Mouse (Mus musculus) neural tube, embryonic 12.5 days (tissue): ENCODE data around the gene Ciapin1. TPM values are rescaled to one million over a fixed set of nuclear protein-coding genes. Genes with fewer than 3 reads are reported as not detected.

Experiments used
- ATAC-seq: fragments of 200-750 bp; cut with Nextera tagmentation; 2 replicates; pipeline ENCODE4 v1.8.0; 2017; ENCODE audit warnings: low read depth, mild to moderate bottlenecking, moderate TSS enrichment, moderate library complexity; ENCODE audit not compliant: low FRiP score
- H3K27ac ChIP-seq: fragments of 300-500 bp; sonication (generic); 2 replicates; pipeline ENCODE4 v1.5.1; 2016
- H3K27me3 ChIP-seq: fragments of 300-500 bp; sonication (generic); replicated peaks from 2 replicates; pipeline ENCODE4 v1.6.1; 2016; ENCODE audit warnings: mild to moderate bottlenecking
- H3K36me3 ChIP-seq: fragments of 300-500 bp; sonication (generic); 2 replicates; pipeline ENCODE4 v1.6.1; 2016; ENCODE audit warnings: mild to moderate bottlenecking
- H3K4me1 ChIP-seq: fragments of 300-500 bp; sonication (generic); 2 replicates; pipeline ENCODE4 v1.6.1; 2016
- H3K4me2 ChIP-seq: fragments of 300-500 bp; sonication (generic); replicated peaks from 2 replicates; pipeline ENCODE4 v1.6.1; 2016; ENCODE audit warnings: mild to moderate bottlenecking
- H3K4me3 ChIP-seq: fragments of 300-500 bp; sonication (generic); 2 replicates; pipeline ENCODE4 v1.5.1; 2016
- H3K9ac ChIP-seq: fragments of 300-500 bp; sonication (generic); 2 replicates; pipeline ENCODE4 v1.6.1; 2016; ENCODE audit warnings: mild to moderate bottlenecking
- H3K9me3 ChIP-seq: fragments of 300-500 bp; sonication (generic); 2 replicates; pipeline ENCODE4 v1.6.1; 2016; ENCODE audit warnings: mild to moderate bottlenecking
- WGBS: fragments of 180-500 bp; shearing (Covaris S2); methylation state at CpG from one replicate; pipeline ENCODE4 v1.1.7; 2016; 5-methylcytosine and 5-hydroxymethylcytosine counted together
- polyA plus RNA-seq: library from polyadenylated mRNA; unstranded; fragments of >200 nt; fragmentation: Nextera tagmentation; extraction: Ambion mirVana; gene quantifications from 2 replicates; pipeline ENCODE4 v1.2.1, GENCODE M21; 2016

The Ciapin1 gene
- 190 and 193 TPM in 2 replicates for polyA plus RNA-seq

DNA sequence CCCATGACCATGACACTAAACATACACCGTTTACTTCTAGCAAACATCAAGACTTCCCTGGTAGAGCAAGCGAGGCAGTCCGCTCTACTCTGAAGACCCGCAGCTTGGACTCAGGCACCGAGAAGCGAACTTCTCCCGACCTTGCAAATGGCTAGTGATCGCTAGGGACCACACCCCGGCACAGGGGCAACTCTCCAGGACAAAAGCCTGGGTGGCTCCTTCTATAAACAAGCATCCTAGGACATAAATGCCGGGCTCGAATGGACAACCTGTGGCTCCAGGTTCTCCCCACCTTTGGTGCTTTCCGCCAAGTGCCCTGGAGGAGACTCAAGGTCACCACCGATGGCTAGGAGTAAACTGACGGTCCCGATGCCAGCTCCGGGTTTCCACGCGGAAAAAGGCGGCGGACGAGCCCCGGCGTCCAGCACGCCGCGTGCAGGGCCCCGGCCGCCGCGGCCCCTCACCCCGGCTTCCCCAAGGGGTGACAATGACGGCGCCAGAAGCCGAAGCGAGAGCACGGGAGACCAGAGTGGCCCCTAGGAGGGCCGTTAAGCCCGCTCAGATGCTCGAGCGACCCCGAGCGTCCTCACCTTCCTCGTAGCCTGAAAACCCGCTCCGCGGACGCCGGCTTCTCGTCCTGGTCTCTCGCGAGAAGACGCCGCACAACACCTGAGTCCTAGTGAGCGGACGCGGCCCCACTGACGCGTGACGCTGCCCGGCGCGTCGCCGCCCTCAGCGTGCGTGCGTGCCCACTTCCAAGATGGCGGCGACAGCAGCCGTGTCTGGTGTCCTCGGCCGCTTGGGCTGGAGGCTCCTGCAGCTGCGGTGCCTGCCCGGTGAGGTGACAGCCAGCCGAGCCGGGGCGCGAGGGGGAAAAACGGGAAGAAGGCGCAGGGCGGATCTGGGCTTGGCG is at the start of gene Ciapin1, which contains the start of gene Coq9:
TSS of gene Ciapin1 (minus strand) at position 697 of the 913 bp plus-strand sequence.
TSS of gene Coq9 (plus strand) at position 660 of the 913 bp plus-strand sequence.
- under 1% methylated on average over 82 of the region's 82 CpGs for WGBS
- H3K27me3 ChIP-seq = no peaks in the 10 kb centered on the region
- peak within 1 kb of the TSS; percentile 86 for H3K27ac ChIP-seq
- H3K4me1 ChIP-seq = peaks cover 12% of the 10 kb centered on the region
- ATAC-seq = peak; percentile 98
- peak within 1 kb of the TSS; percentile 90 for H3K9ac ChIP-seq
- no peaks in the 10 kb centered on the region for H3K36me3 ChIP-seq
- peak within 1 kb of the TSS; percentile 85 for H3K4me2 ChIP-seq
- H3K9me3 ChIP-seq = no peaks in the 10 kb centered on the region
- H3K4me3 ChIP-seq = peak within 1 kb of the TSS; percentile 91

DNA sequence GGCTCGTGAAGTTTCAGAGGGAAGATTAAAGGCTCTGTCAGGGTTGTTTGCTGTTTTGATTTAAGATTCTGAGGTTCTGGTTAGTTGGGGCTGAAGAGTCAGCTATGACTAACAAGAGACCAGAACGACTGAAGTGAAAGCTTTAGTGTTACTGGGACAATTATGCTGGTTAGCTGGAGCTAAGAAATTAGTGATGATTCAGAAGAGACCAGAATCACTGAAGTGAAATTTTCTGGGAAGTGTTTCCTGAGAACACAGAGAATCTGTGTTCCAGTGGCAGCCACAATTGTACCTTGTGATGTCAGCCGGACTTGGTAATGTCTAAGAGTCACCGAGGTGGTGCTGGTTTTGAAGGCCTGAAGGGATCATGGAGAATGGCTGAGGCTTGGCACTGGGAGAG is 42.6 kb upstream of the Ciapin1 start:
- Histone ChIP-seq H3K4me3 (no peak overlapping the region), H3K27ac (no peak overlapping the region), H3K9me3 (no peaks in the 10 kb centered on the region), H3K4me2 (no peak overlapping the region), H3K9ac (no peak overlapping the region), H3K27me3 (no peaks in the 10 kb centered on the region), H3K4me1 (no peaks in the 10 kb centered on the region; the same call in 1 of the 2 replicates), H3K36me3 (no peaks in the 10 kb centered on the region)
- WGBS = 88% methylated on average over 4 of the region's 4 CpGs
- ATAC-seq = no peak

DNA sequence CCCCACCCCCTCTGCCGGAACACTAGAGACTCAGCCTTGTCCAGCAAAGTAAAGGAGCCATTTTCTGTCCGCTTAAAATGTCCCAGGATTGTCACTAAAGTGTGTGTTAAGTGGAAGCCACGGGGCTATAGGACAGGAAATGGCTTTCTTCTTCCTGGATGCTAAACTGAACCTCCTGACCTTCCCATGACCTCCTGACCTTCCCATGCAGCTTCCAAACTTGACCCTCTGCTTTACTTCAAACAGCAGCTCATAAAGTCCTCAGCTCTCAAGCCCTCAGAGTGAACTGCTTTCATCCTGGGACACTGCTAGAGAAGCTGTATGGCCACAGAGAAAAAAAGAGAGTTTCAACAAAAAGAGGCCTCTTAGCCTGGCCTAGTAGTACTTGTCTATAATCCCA is 38.7 kb upstream of the Ciapin1 start:
- Histone ChIP-seq H3K27ac (no peak overlapping the region), H3K4me1 (peaks cover 15% of the 10 kb centered on the region), H3K4me2 (peak overlapping the region; percentile 98), H3K36me3 (no peaks in the 10 kb centered on the region), H3K4me3 (no peak overlapping the region; the same call in 1 of the 2 replicates), H3K9me3 (no peaks in the 10 kb centered on the region), H3K27me3 (peaks cover 17% of the 10 kb centered on the region), H3K9ac (no peak overlapping the region)
- WGBS = 40% methylated on average over 3 of the region's 3 CpGs
- no peak for ATAC-seq

DNA sequence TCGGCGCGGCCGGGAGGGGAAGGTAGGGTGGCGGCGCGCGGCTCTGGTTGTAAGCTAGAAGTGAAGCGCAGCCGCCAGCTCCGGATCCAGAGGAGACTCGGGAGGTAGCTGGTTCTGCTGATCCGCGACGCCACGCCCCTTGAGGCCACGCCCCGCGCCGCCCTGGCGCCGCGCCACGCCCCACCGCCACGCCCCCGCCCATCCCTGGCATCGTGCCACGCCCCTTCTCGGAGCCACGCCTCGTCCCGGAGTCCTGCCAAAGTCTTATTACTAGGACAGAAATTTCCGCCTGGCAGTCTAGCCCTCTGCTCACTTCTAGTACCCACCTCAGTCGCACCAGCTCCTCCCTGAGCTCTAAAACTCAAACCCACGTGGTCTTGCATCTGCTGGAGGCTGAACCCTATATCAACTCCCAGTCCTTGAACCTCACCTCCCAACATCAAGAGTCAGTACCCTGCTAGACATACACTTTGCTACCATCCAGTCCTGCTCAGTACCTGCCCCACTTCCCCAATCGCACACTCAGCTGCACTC is 38.1 kb upstream of the Ciapin1 start, which contains the start of gene Dok4:
TSS of gene Dok4 (minus strand) at position 134 of the 534 bp plus-strand sequence.
- Histone ChIP-seq H3K4me2 (peak within 1 kb of the TSS; percentile 98), H3K4me3 (peak within 1 kb of the TSS; percentile 58), H3K9ac (peak within 1 kb of the TSS; percentile 68), H3K4me1 (peaks cover 21% of the 10 kb centered on the region), H3K27ac (no peak within 1 kb of the TSS), H3K36me3 (no peaks in the 10 kb centered on the region), H3K27me3 (peaks cover 17% of the 10 kb centered on the region), H3K9me3 (no peaks in the 10 kb centered on the region)
- WGBS = under 1% methylated on average over 37 of the region's 37 CpGs
- peak; percentile 66 for ATAC-seq

DNA sequence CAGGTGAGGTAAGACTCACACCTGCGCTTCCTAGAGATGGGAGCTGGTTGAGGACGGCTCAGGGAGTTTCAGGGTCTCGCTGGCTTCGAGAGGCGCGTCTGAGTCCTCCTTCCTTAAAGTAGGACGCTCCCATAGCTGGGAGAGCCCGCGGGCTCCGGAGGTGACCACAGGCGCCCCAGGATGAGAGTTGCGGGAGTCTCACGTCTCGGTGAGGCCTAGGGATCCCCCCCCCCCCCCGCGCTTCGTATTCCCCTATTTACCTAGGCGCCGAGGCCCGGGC is 37.7 kb upstream of the Ciapin1 start:
- peaks cover 25% of the 10 kb centered on the region for H3K4me1 ChIP-seq
- H3K4me2 ChIP-seq = peak overlapping the region; percentile 98
- WGBS = under 1% methylated on average over 19 of the region's 20 CpGs
- H3K27me3 ChIP-seq = peaks cover 17% of the 10 kb centered on the region
- ATAC-seq = no peak; the same call in 1 of the 2 replicates
- no peak overlapping the region for H3K27ac ChIP-seq
- H3K9ac ChIP-seq = peak overlapping the region; percentile 68
- no peaks in the 10 kb centered on the region for H3K9me3 ChIP-seq
- H3K36me3 ChIP-seq = no peaks in the 10 kb centered on the region
- peak overlapping the region; percentile 58 for H3K4me3 ChIP-seq

DNA sequence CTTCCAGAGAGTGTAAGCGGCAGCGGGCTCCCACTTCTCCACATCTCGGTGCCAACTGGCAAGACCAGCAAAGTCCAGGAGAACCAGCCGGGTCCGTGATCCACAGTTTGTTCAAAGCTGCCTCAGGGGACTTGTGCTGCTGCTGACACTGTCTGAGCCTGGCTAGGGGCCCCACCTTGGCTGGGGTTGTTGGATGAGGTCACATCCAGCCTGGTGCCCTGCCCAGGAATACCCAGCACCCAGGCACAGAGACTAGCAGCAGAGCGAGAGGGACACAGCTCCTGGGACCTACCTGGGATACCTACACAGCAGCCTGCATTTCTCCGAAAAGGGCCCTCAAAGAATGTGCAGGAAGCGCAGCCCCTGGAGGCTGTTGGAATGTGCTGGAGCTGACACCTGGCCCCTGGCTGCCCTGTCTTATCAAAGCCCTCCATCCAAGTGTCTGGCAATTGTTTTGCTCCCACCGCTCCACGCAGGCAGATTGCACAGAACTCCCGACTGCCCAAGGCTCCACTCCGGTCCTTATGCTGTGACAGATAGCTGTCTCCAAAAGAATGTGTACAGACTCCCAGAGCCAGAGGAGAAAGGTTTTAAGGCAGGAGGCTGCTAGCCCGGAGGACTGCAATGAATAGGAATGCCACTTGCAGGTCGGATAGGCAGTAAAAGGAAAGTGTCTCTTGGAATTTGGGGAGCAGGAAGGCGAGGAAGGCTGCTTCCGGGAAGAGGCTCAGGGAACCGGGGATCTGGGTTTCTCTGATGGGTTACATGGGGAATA is 37.1 kb upstream of the Ciapin1 start:
- Histone ChIP-seq H3K4me2 (peak overlapping the region; percentile 98), H3K9ac (peak overlapping the region; percentile 68; the same call in 1 of the 2 replicates), H3K27me3 (peaks cover 19% of the 10 kb centered on the region), H3K36me3 (no peaks in the 10 kb centered on the region), H3K4me3 (peak overlapping the region; percentile 58), H3K9me3 (no peaks in the 10 kb centered on the region), H3K27ac (no peak overlapping the region), H3K4me1 (peaks cover 30% of the 10 kb centered on the region)
- WGBS = 17% methylated on average over 17 of the region's 17 CpGs
- no peak for ATAC-seq

DNA sequence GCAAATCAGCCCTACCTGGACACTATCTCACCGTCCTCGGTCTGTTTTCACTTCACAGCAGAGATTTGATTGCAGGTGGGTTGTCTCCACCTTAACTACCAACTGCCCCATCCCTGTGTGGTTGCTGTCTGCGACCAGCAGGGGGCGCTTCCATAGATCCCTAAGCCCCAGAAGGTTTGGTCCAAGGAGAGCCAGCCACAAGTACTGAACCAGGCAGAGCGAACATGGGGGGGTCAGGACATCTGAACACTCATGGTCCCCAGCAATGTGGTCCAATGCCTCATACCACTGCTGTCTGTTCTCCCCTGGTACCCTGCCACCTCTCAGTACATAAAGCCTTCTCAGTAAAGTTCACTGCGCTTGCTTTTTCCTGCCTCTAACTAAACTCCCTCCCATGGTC is 36.2 kb upstream of the Ciapin1 start:
- Histone ChIP-seq H3K27ac (no peak overlapping the region), H3K4me2 (peak overlapping the region; percentile 98), H3K4me3 (0 out of 2 replicates have a peak overlapping the region, but pooled peaks have one; percentile 0)

DNA sequence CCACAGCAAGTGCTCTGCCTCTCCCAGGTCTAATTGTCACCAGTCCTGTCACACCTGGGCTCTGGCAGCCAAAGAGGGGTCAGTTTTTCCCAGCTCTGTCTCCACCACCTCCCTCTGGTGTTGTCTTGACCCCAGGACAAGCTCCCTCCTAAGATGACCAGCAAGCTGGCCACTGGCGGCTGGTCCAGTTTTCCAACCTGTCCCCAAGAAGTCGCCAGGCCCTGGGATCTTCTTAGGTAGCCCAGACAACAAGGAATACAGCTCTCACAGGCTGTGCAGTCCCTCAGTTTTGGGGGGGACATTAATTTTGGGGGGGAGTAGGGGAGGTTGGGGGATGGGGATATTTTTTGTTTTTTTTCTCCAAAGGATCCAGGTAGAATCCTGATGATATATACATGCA is 34.4 kb upstream of the Ciapin1 start:
- Histone ChIP-seq H3K9me3 (no peaks in the 10 kb centered on the region), H3K27me3 (peaks cover 30% of the 10 kb centered on the region), H3K9ac (no peak overlapping the region), H3K4me1 (peaks cover 51% of the 10 kb centered on the region), H3K4me2 (peak overlapping the region; percentile 75; the same call in 1 of the 2 replicates), H3K4me3 (no peak overlapping the region), H3K27ac (no peak overlapping the region), H3K36me3 (no peaks in the 10 kb centered on the region)
- WGBS = 79% methylated on average over 2 of the region's 2 CpGs
- ATAC-seq = no peak

More for the DNA sequence above, 36.2 kb upstream of the Ciapin1 start:
- peaks cover 40% of the 10 kb centered on the region for H3K4me1 ChIP-seq
- WGBS = 13% methylated on average over 6 of the region's 6 CpGs
- no peaks in the 10 kb centered on the region for H3K36me3 ChIP-seq
- no peak for ATAC-seq
- no peak overlapping the region for H3K9ac ChIP-seq
- H3K9me3 ChIP-seq = no peaks in the 10 kb centered on the region
- H3K27me3 ChIP-seq = peaks cover 28% of the 10 kb centered on the region

DNA sequence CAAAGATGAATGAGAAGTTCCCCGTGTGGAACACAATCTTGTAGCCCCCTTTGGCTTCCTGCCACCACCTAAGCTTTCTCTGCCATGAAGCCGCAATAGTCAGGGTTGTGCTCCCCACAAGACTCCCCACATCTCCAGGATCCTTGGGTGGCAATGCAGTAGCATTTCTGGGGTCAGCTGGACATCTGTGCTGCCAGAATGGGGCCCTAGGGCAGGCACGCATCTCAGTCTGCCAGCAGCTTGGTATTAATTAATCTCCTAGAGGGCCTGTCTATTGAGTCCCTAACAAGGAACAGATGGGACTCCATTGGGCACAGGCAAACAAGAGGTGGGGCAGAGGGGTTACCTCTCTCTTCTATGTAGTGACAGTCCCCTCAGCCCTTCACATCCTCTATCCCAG is 34.0 kb upstream of the Ciapin1 start:
- Histone ChIP-seq H3K4me1 (peaks cover 51% of the 10 kb centered on the region), H3K4me2 (peak overlapping the region; percentile 75), H3K36me3 (0 out of 2 replicates have a peak, but pooled peaks cover under 1% of the 10 kb centered on the region), H3K9ac (peak overlapping the region; percentile 14; the same call in 1 of the 2 replicates), H3K27me3 (peaks cover 30% of the 10 kb centered on the region), H3K9me3 (no peaks in the 10 kb centered on the region), H3K27ac (no peak overlapping the region), H3K4me3 (no peak overlapping the region)
- WGBS = 55% methylated on average over 3 of the region's 3 CpGs
- ATAC-seq = no peak

DNA sequence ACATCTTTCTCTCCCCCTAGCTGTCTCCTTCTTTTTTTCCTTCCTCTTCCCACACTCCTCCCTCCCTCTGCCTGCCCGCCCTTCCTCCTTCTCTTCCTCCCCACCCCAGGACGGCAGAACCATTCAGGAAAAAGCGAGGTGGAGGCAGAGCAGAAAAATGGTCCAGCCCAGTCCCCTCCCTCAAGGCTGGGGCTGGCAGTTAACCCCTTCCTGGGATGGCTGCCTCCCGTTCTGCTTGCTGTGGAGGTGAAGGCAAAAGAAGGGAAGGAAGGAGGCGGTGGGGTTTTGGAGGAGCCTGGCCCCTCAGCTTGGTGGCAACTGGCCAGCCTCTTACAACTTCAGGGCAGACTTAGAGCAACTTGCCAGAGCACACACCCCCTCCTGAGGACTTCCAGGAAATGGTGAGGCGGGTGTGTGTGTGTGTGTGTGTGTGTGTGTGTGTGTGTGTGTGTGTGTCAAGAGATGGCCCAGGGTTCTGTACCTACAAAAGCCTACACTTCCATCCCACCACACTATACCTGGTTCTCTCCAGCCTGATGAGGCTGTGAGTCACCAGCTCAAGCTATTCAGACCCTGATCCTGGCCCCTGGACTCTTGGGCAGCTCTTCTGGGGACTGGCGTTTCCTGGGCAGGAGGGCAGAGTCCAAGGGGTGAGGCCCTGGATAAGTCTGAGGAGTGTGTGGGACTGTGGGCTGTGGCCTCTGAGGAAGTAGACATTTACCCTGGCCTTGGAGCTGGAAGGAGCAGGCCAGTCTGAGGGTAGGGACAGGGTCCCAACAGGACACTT is 33.1 kb upstream of the Ciapin1 start:
- Histone ChIP-seq H3K36me3 (peaks cover 9% of the 10 kb centered on the region), H3K4me3 (peak overlapping the region; percentile 51), H3K9ac (peak overlapping the region; percentile 67), H3K4me2 (peak overlapping the region; percentile 75), H3K9me3 (no peaks in the 10 kb centered on the region), H3K27me3 (peaks cover 30% of the 10 kb centered on the region), H3K4me1 (peaks cover 51% of the 10 kb centered on the region), H3K27ac (no peak overlapping the region)
- 12% methylated on average over 7 of the region's 7 CpGs for WGBS
- ATAC-seq = peak; percentile 41

DNA sequence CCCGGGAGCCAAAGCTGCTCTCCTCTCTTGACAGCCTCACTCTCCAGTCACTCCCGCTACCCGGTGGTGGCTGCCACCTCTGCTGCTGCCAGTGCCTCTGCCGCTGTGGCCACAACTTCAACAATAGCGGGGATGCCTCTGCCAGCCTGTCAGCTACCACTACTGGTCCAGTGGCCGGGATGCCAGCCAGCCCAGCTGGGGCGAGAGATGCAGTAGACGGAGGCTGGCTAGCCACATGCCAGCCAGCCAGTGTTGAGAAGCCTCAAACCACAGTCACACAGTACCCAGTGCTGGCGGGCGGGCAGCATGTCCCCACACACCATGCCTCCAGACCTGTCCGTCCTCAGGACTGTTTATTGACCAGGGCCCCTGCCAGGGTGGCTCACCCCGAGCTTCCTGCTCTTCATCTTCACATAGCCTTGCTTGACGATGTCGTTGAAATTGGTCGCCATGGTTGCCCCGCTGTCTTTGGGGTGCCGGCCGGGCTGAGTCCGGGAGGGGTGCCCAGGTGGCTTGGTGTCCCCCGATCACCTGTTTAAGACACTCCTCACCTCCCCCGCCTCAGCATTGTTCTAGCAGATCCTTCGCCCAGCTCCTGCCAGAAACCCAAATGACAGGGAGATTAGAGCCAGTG is 32.4 kb upstream of the Ciapin1 start:
- Histone ChIP-seq H3K36me3 (peaks cover 16% of the 10 kb centered on the region), H3K4me1 (peaks cover 51% of the 10 kb centered on the region), H3K27me3 (peaks cover 30% of the 10 kb centered on the region), H3K9ac (peak overlapping the region; percentile 67), H3K4me2 (peak overlapping the region; percentile 75), H3K27ac (no peak overlapping the region), H3K9me3 (no peaks in the 10 kb centered on the region), H3K4me3 (peak overlapping the region; percentile 51)
- 2% methylated on average over 22 of the region's 22 CpGs for WGBS
- ATAC-seq = peak; percentile 10; the same call in 1 of the 2 replicates
